Mouse (Mus musculus): ENCODE data around the gene Gm28919.
"Not testable (repeated sequence)": the region's sequence is repeated elsewhere in the genome, so short reads cannot be mapped to it uniquely, and the experiment has no call there.

Gm28919 gene

DNA sequence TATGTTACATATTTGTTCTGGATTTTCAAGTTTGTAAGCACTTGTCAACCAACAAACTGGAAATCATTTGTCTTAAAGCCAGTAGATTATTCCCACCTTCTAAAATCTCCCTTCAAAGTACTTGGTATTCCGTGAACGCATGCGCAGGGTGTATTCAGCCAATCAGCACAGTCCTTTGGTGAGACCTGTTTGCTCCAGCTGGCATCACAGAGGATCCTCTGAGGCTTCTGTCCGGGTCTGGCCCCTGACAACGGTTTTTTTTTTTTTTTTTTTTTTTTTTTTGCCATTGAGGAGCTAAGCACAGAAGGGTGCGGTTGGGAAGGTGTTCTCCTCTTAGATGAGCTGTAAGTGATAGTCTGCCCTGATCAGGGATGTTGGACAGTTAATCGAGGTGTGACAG is at the start of gene Gm28919:
TSS of gene Gm28919 (plus strand) at position 301 of the 400 bp plus-strand sequence.
- DNase-seq (ENCODE audit: low read depth, low spot score), result not testable (repeated sequence)
